Mouse (Mus musculus) adrenal gland, adult 18-20 months (tissue): ENCODE results near the gene Zfp706. TPM values are rescaled to one million over a fixed set of nuclear protein-coding genes. Genes with fewer than 3 reads are reported as not detected.

ENCODE experiments used
- DNase-seq, 2 experiments: peaks; one replicate each; pipeline ENCODE4 v3.0.0; 2021 to 2022; ENCODE audit warnings: low spot score in 2 of 2
- long read RNA-seq, 2 experiments: library from polyadenylated mRNA; stranded (forward); transcript quantifications; one replicate each; pipeline ENCODE4 v2.0.0; 2021
- total RNA-seq, 2 experiments: library from RNA; stranded (reverse); gene quantifications; 1 replicate in 1 of 2; 2 replicates in 1 of 2; pipeline ENCODE4 v1.2.3; 2021

Zfp706 gene
- 100 to 1,000 TPM; 188 to 240 TPM for total RNA-seq
- long read RNA-seq, experiment 1, full-length matches to known transcripts = 163 of 166 reads
- long read RNA-seq, experiment 1, partial matches to known transcripts = 2 of 166 reads
- long read RNA-seq, experiment 1, other reads (novel, unspliced or antisense) = 1 of 166 reads
- long read RNA-seq, experiment 2, full-length matches to known transcripts = 428 of 434 reads
- long read RNA-seq, experiment 2, partial matches to known transcripts = 4 of 434 reads
- long read RNA-seq, experiment 2, other reads (novel, unspliced or antisense) = 2 of 434 reads

- peak; percentile 98 to 99 for DNase-seq
Observed at GRCm38 (mm10) chr15:37007233-37007958, at the start of gene Zfp706. Zfp706 (minus strand) TSS chr15:37007773.

GRCm38 (mm10) chr15:37054582-37054981 lies 47.0 kb upstream of the Zfp706 start:
- no peak for DNase-seq

GRCm38 (mm10) chr15:37053085-37053762 lies 45.7 kb upstream of the Zfp706 start:
- no peak for DNase-seq

GRCm38 (mm10) chr15:37047403-37047802 lies 39.8 kb upstream of the Zfp706 start:
- no peak for DNase-seq

GRCm38 (mm10) chr15:37046586-37046985 lies 39.0 kb upstream of the Zfp706 start:
- DNase-seq = no peak

- no peak for DNase-seq
Observed at GRCm38 (mm10) chr15:37046131-37046530, 38.6 kb upstream of the Zfp706 start.

- no peak for DNase-seq
Observed at GRCm38 (mm10) chr15:37045456-37045855, 37.9 kb upstream of the Zfp706 start.

- DNase-seq = no peak
Observed at GRCm38 (mm10) chr15:37042559-37042958, 35.0 kb upstream of the Zfp706 start.

- no peak for DNase-seq
Observed at GRCm38 (mm10) chr15:37041214-37041613, 33.6 kb upstream of the Zfp706 start.

GRCm38 (mm10) chr15:37038666-37039065 lies 31.1 kb upstream of the Zfp706 start:
- no peak for DNase-seq

GRCm38 (mm10) chr15:37037704-37038103 lies 30.1 kb upstream of the Zfp706 start:
- DNase-seq = no peak

GRCm38 (mm10) chr15:37036481-37037156 lies 29.0 kb upstream of the Zfp706 start:
- no peak for DNase-seq

GRCm38 (mm10) chr15:37034155-37034554 lies 26.6 kb upstream of the Zfp706 start:
- no peak for DNase-seq

GRCm38 (mm10) chr15:37033431-37033830 lies 25.9 kb upstream of the Zfp706 start:
- no peak for DNase-seq

GRCm38 (mm10) chr15:37031334-37032150 lies 24.0 kb upstream of the Zfp706 start:
- no peak for DNase-seq

GRCm38 (mm10) chr15:37030929-37031328 lies 23.4 kb upstream of the Zfp706 start:
- DNase-seq = no peak

GRCm38 (mm10) chr15:37027956-37028355 lies 20.4 kb upstream of the Zfp706 start:
- DNase-seq = no peak

GRCm38 (mm10) chr15:37026458-37026857 lies 18.9 kb upstream of the Zfp706 start:
- no peak for DNase-seq

- no peak for DNase-seq
Observed at GRCm38 (mm10) chr15:37020581-37021245, 13.1 kb upstream of the Zfp706 start.

GRCm38 (mm10) chr15:37019434-37019833 lies 11.9 kb upstream of the Zfp706 start:
- no peak for DNase-seq
